Mouse (Mus musculus) lung, adult 2 months (tissue): ENCODE results near the gene D930020B18Rik. TPM values are rescaled to one million over a fixed set of nuclear protein-coding genes. Genes with fewer than 3 reads are reported as not detected.

Source experiments
- DNase-seq: peaks from one replicate; pipeline ENCODE4 v3.0.0; 2022
- H3K4me1 ChIP-seq: fragments of 200-500 bp; 2 replicates; pipeline ENCODE4 v1.6.1; 2011; ENCODE audit warnings: low read length; ENCODE audit not compliant: control insufficient read depth, insufficient read depth
- H3K4me3 ChIP-seq: fragments of 200-500 bp; replicated peaks from 2 replicates; pipeline ENCODE3; 2011; ENCODE audit warnings: low read depth, mild to moderate bottlenecking, control low read depth, low read length; ENCODE audit errors: extremely low read depth
- CTCF ChIP-seq: fragments of 200-500 bp; IDR thresholded peaks from 2 replicates; pipeline ENCODE4 v1.5.1; 2011; ENCODE audit warnings: mild to moderate bottlenecking, low read length, control low read depth; ENCODE audit not compliant: insufficient read depth
- POLR2A ChIP-seq: fragments of 200-500 bp; IDR thresholded peaks from 2 replicates; pipeline ENCODE4 v1.6.1; 2011; ENCODE audit warnings: low read depth, mild to moderate bottlenecking, control low read depth, low read length, borderline replicate concordance; ENCODE audit errors: extremely low read depth
- WGBS: fragments of 180-500 bp; shearing (Covaris S2); methylation state at CpG from one replicate; pipeline ENCODE4 v1.1.7; 2018; 5-methylcytosine and 5-hydroxymethylcytosine counted together
- polyA plus RNA-seq: library from polyadenylated mRNA; depleted of rRNA; stranded (reverse); fragments of >200 nt; gene quantifications from 2 replicates; pipeline ENCODE4 v1.2.3, GENCODE M21; 2012; rRNA removed

The D930020B18Rik gene
- polyA plus RNA-seq, 1 experiment = 0.59 TPM

GRCm38 (mm10) chr10:121727151-121727550 lies 85.8 kb downstream of the D930020B18Rik start:
- no peak for TF ChIP-seq POLR2A
- no peak for TF ChIP-seq CTCF
- WGBS = 64% methylated on average over 4 of the region's 4 CpGs
- no peak overlapping the region for H3K4me3 ChIP-seq
- no peak for DNase-seq
- H3K4me1 ChIP-seq = no peaks in the 10 kb centered on the region

GRCm38 (mm10) chr10:121728226-121728625 lies 86.8 kb downstream of the D930020B18Rik start:
- no peaks in the 10 kb centered on the region for H3K4me1 ChIP-seq
- 92% methylated on average over 4 of the region's 4 CpGs for WGBS
- no peak for TF ChIP-seq CTCF
- no peak for TF ChIP-seq POLR2A
- DNase-seq = no peak
- H3K4me3 ChIP-seq = no peak overlapping the region

GRCm38 (mm10) chr10:121731048-121731725 lies 89.8 kb downstream of the D930020B18Rik start:
- Histone ChIP-seq H3K4me3 (no peak overlapping the region), H3K4me1 (no peaks in the 10 kb centered on the region)
- WGBS = 83% methylated on average over 8 of the region's 8 CpGs
- DNase-seq = no peak
- no peak for TF ChIP-seq CTCF
- no peak for TF ChIP-seq POLR2A

GRCm38 (mm10) chr10:121732542-121732941 lies 91.2 kb downstream of the D930020B18Rik start:
- Histone ChIP-seq H3K4me3 (no peak overlapping the region), H3K4me1 (no peaks in the 10 kb centered on the region)
- TF ChIP-seq POLR2A (no peak), CTCF (no peak)
- WGBS = 90% methylated on average over 9 of the region's 9 CpGs
- no peak for DNase-seq

GRCm38 (mm10) chr10:121737256-121737655 lies 95.9 kb downstream of the D930020B18Rik start:
- no peak for DNase-seq
- H3K4me1 ChIP-seq = peaks cover 3% of the 10 kb centered on the region; the same call in 1 of the 2 replicates
- TF ChIP-seq POLR2A = no peak
- TF ChIP-seq CTCF = no peak
- no peak overlapping the region for H3K4me3 ChIP-seq
- 83% methylated on average over 3 of the region's 3 CpGs for WGBS

- TF ChIP-seq CTCF = no peak
- peak; percentile 65; the same call in 1 of the 2 replicates for TF ChIP-seq POLR2A
- Histone ChIP-seq H3K4me3 (peak within 1 kb of the TSS; percentile 87), H3K4me1 (peaks cover 3% of the 10 kb centered on the region; the same call in 1 of the 2 replicates)
- peak; percentile 85 for DNase-seq
- WGBS = under 1% methylated on average over 68 of the region's 68 CpGs
These were observed 98.4 kb downstream of the D930020B18Rik start, which contains the start of gene BC048403 for GRCm38 (mm10) chr10:121739548-121740505. Gene BC048403 (plus strand): TSS chr10:121739937.

- Histone ChIP-seq H3K4me3 (no peak overlapping the region), H3K4me1 (peaks cover 3% of the 10 kb centered on the region; the same call in 1 of the 2 replicates)
- WGBS = 51% methylated on average over 4 of the region's 4 CpGs
- TF ChIP-seq CTCF (no peak), POLR2A (no peak)
- no peak for DNase-seq
These were observed 100.9 kb downstream of the D930020B18Rik start for GRCm38 (mm10) chr10:121742336-121742735.

Other genes with a start within 250 kb of the D930020B18Rik start
- gene Rassf3, start 165.2 kb upstream of the D930020B18Rik start, polyA plus RNA-seq = 66.7 and 97.0 TPM in 2 replicates
- 8.9 and 20.4 TPM in 2 replicates for gene Tbk1, start 54.8 kb upstream of the D930020B18Rik start, polyA plus RNA-seq
- gene Xpot, start 15.3 kb upstream of the D930020B18Rik start, polyA plus RNA-seq = 95.5 and 107 TPM in 2 replicates
- gene BC048403, start 98.3 kb downstream of the D930020B18Rik start, polyA plus RNA-seq = 8.5 and 9.4 TPM in 2 replicates